Mouse (Mus musculus) CH12.LX (cell line): Measurements from ENCODE around the gene Arih1. TPM values are rescaled to one million over a fixed set of nuclear protein-coding genes. Genes with fewer than 3 reads are reported as not detected.

Source experiments
- DNase-seq: peaks from one replicate; pipeline ENCODE4 v3.0.0-alpha.2; 2013; ENCODE audit errors: extremely low read depth
- H3K27ac ChIP-seq: 2 replicates; pipeline ENCODE4 v1.5.1; 2012; ENCODE audit warnings: low read depth, mild to moderate bottlenecking, control low read depth, moderate library complexity; ENCODE audit not compliant: insufficient read depth
- H3K27me3 ChIP-seq: replicated peaks from 2 replicates; pipeline ENCODE3; 2012; ENCODE audit warnings: inconsistent platforms
- H3K36me3 ChIP-seq, 2 experiments: replicated peaks in 1 of 2; 2 replicates each; pipeline versions ENCODE3 to v1.6.1; 2012; ENCODE audit warnings: inconsistent platforms in 1 of 2, low read length in 1 of 2, mild to moderate bottlenecking in 1 of 2, mixed read lengths in 1 of 2, moderate library complexity in 1 of 2; ENCODE audit not compliant: control insufficient read depth in 1 of 2, insufficient read depth in 1 of 2
- H3K4me1 ChIP-seq, 2 experiments: 2 replicates each; pipeline ENCODE4 v1.6.1; 2012; ENCODE audit warnings: inconsistent platforms in 1 of 2, moderate library complexity in 1 of 2; ENCODE audit not compliant: insufficient read depth in 2 of 2, control insufficient read depth in 1 of 2
- H3K4me2 ChIP-seq: 2 replicates; pipeline ENCODE4 v1.6.1; 2012; ENCODE audit warnings: low read depth, mild to moderate bottlenecking, control low read depth; ENCODE audit not compliant: poor library complexity, insufficient read depth, severe bottlenecking
- H3K4me3 ChIP-seq, 3 experiments: fragments of 150-350 bp in 1 of 3; sonication (generic) in 1 of 3; replicated peaks in 1 of 3; 2 replicates each; pipeline versions ENCODE3 to v1.5.1; 2011 to 2012; ENCODE audit warnings: low read depth in 2 of 3, low read length in 2 of 3, mild to moderate bottlenecking in 2 of 3, moderate library complexity in 2 of 3, control low read depth in 1 of 3, improper control_type of control experiment in 1 of 3, inconsistent platforms in 1 of 3, mixed read lengths in 1 of 3; ENCODE audit not compliant: poor library complexity in 1 of 3
- H3K79me2 ChIP-seq: replicated peaks from 2 replicates; pipeline ENCODE4 v1.6.1; 2012; ENCODE audit warnings: mild to moderate bottlenecking, moderate library complexity; ENCODE audit not compliant: control insufficient read depth, poor library complexity, insufficient read depth, severe bottlenecking; ENCODE audit errors: extremely low read depth
- H3K9ac ChIP-seq: 2 replicates; pipeline ENCODE4 v1.6.1; 2012; ENCODE audit warnings: low read depth, mild to moderate bottlenecking, control low read depth, moderate library complexity; ENCODE audit not compliant: insufficient read depth
- H3K9me3 ChIP-seq: replicated peaks from 2 replicates; pipeline ENCODE3; 2012; ENCODE audit warnings: low read length, inconsistent platforms, mixed read lengths
- BHLHE40 ChIP-seq: IDR thresholded peaks from 2 replicates; pipeline ENCODE4 v1.6.1; 2011; ENCODE audit warnings: mild to moderate bottlenecking, low read depth, low read length, improper control_type of control experiment
- E2F4 ChIP-seq: IDR thresholded peaks from 2 replicates; pipeline ENCODE4 v1.6.1; 2011; ENCODE audit warnings: low read depth, low read length, improper control_type of control experiment; ENCODE audit not compliant: insufficient replicate concordance
- ELF1 ChIP-seq: IDR thresholded peaks from 2 replicates; pipeline ENCODE4 v1.6.1; 2014; ENCODE audit warnings: low read depth, mild to moderate bottlenecking, inconsistent platforms, low read length, improper control_type of control experiment
- KAT2A ChIP-seq: IDR thresholded peaks from 2 replicates; pipeline ENCODE4 v1.6.1; 2012; ENCODE audit warnings: low read length, improper control_type of control experiment, inconsistent platforms; ENCODE audit not compliant: insufficient replicate concordance
- MAFK ChIP-seq: IDR thresholded peaks from 2 replicates; pipeline ENCODE4 v1.6.1; 2011; ENCODE audit warnings: low read length, improper control_type of control experiment; ENCODE audit not compliant: insufficient replicate concordance
- MAX ChIP-seq: IDR thresholded peaks from 2 replicates; pipeline ENCODE4 v1.6.1; 2011; ENCODE audit warnings: low read length, improper control_type of control experiment
- MYC ChIP-seq: IDR thresholded peaks from 2 replicates; pipeline ENCODE4 v1.6.1; 2011; ENCODE audit warnings: low read depth, mild to moderate bottlenecking, improper control_type of control experiment, low read length
- NELFE ChIP-seq: IDR thresholded peaks from 2 replicates; pipeline ENCODE4 v1.6.1; 2011; ENCODE audit warnings: low read depth, low read length, improper control_type of control experiment
- NRF1 ChIP-seq: IDR thresholded peaks from 2 replicates; pipeline ENCODE4 v1.6.1; 2014; ENCODE audit warnings: low read depth, mild to moderate bottlenecking, inconsistent platforms, low read length, improper control_type of control experiment, moderate library complexity
- PAX5 ChIP-seq: IDR thresholded peaks from 2 replicates; pipeline ENCODE4 v1.6.1; 2012; ENCODE audit warnings: low read length, inconsistent platforms, mixed read lengths
- POLR2A ChIP-seq: IDR thresholded peaks from 2 replicates; pipeline ENCODE4 v1.6.1; 2011; ENCODE audit warnings: low read depth, mild to moderate bottlenecking, improper control_type of control experiment, low read length
- POLR2AphosphoS2 ChIP-seq: IDR thresholded peaks from 2 replicates; pipeline ENCODE4 v1.6.1; 2011; ENCODE audit warnings: low read depth, low read length, improper control_type of control experiment
- TBP ChIP-seq: conservative IDR thresholded peaks from 2 replicates; pipeline ENCODE4 v1.6.1; 2011; ENCODE audit warnings: low read depth, low read length, improper control_type of control experiment
- UBTF ChIP-seq: IDR thresholded peaks from 2 replicates; pipeline ENCODE4 v1.6.1; 2012; ENCODE audit warnings: low read depth, mild to moderate bottlenecking, inconsistent platforms, low read length, improper control_type of control experiment, moderate library complexity
- dilution Hi-C: fragments of 300-500 bp; cut with MboI; formaldehyde crosslinking; loops from 2 replicates; pipeline ENCODE4 v1.14.3; 2020; ENCODE audit warnings: low sequenced_read_pairs; ENCODE audit not compliant: extremely low pct_unique_long_range_greater_than_20kb, extremely low pct_ligation_motif_present
- in situ Hi-C: fragments of 300-500 bp; cut with MboI; formaldehyde crosslinking; loops from 3 replicates; pipeline ENCODE4 v1.14.3; 2019; ENCODE audit warnings: low sequenced_read_pairs, low pct_ligation_motif_present, low pct_unique_long_range_greater_than_20kb, mixed read lengths
- polyA plus RNA-seq: library from polyadenylated mRNA; unstranded; fragments of >175 nt; gene quantifications from 2 replicates; pipeline ENCODE4 v1.2.1, GENCODE M21; 2012; ENCODE audit warnings: low read depth; ENCODE audit not compliant: insufficient read length
- total RNA-seq, 2 experiments: library from RNA; depleted of rRNA; stranded (reverse); fragments of 300-350 nt in 1 of 2; fragments of >200 nt in 1 of 2; gene quantifications; 2 replicates each; pipeline ENCODE4 v1.2.3; 2012 to 2014

The Arih1 gene
- total and polyA plus RNA-seq, 3 experiments = 38.7 to 68.7 (median 52.4) TPM

GRCm38 (mm10) chr9:59455404-59456068 is 30.9 kb downstream of the Arih1 start:
- Histone ChIP-seq H3K9me3 (no peaks in the 10 kb centered on the region), H3K27me3 (no peaks in the 10 kb centered on the region), H3K79me2 (peaks cover 28% of the 10 kb centered on the region), H3K4me1 (peaks cover 5 to 31% of the 10 kb centered on the region in 2 experiments; a peak in 3 of 4 replicates), H3K36me3 (peaks cover 0 to 26% of the 10 kb centered on the region in 2 experiments), H3K4me3 (no peak overlapping the region), H3K9ac (no peak overlapping the region), H3K27ac (no peak overlapping the region), H3K4me2 (no peak overlapping the region)
- in situ Hi-C loops = no loop called here
- dilution Hi-C loops = no loop called here
- DNase-seq = peak; percentile 44
- TF ChIP-seq BHLHE40 (no peak), MAFK (peak; percentile 31; the same call in 1 of the 2 replicates)

- H3K36me3 ChIP-seq = peaks cover 10 to 46% of the 10 kb centered on the region in 2 experiments
- DNase-seq = no peak
- TF ChIP-seq BHLHE40 (no peak), MAX (no peak), PAX5 (no peak), MAFK (no peak), ELF1 (no peak), MYC (no peak), TBP (no peak), E2F4 (no peak), POLR2A (no peak), UBTF (no peak)
- no peak overlapping the region for H3K9ac ChIP-seq
- dilution Hi-C loops = no loop called here
- no peaks in the 10 kb centered on the region for H3K9me3 ChIP-seq
- no peak overlapping the region for H3K27ac ChIP-seq
- in situ Hi-C loops = no loop called here
- H3K4me2 ChIP-seq = no peak overlapping the region
- H3K4me3 ChIP-seq = no peak overlapping the region
- peaks cover 9% of the 10 kb centered on the region for H3K79me2 ChIP-seq
- H3K27me3 ChIP-seq = no peaks in the 10 kb centered on the region
- H3K4me1 ChIP-seq = no peaks in the 10 kb centered on the region
These were observed 52.7 kb downstream of the Arih1 start for GRCm38 (mm10) chr9:59433729-59434128.

DNA sequence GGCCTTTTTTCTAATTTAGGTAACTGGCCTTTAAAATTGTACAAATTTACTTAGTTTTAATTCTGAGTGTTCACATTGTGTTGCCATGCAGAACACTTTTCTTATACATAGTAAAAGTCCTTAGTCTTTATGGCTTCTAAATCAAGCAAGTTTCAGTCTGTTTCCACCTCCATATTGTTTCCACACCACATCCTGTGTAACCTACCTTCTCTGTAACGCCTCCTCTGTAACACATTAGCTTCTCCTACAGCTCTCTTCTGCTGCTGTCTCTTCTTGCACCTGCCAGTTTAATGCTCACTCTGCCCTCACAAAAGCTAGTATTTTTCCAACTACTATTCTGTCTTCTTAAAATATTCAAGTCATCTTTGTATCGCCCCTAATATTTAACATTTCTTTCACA is 54.8 kb downstream of the Arih1 start:
- H3K79me2 ChIP-seq = peaks cover 9% of the 10 kb centered on the region
- TF ChIP-seq UBTF (no peak), NELFE (no peak), PAX5 (no peak), NRF1 (no peak), KAT2A (no peak), POLR2AphosphoS2 (no peak)
- no peak overlapping the region for H3K4me3 ChIP-seq
- peaks cover 8% of the 10 kb centered on the region for H3K9me3 ChIP-seq
- dilution Hi-C loops = no loop called here
- no peaks in the 10 kb centered on the region for H3K4me1 ChIP-seq
- H3K36me3 ChIP-seq = peaks cover 14 to 51% of the 10 kb centered on the region in 2 experiments
- H3K27ac ChIP-seq = no peak overlapping the region
- no peak overlapping the region for H3K9ac ChIP-seq
- no peak overlapping the region for H3K4me2 ChIP-seq
- in situ Hi-C loops = no loop called here
- no peak for DNase-seq
- no peaks in the 10 kb centered on the region for H3K27me3 ChIP-seq
